Mouse (Mus musculus) layer of hippocampus, postnatal 25 days (tissue): ENCODE measurements around the gene Fnbp1. TPM values are rescaled to one million over a fixed set of nuclear protein-coding genes. Genes with fewer than 3 reads are reported as not detected.
A peak's percentile ranks its signal among the peaks of the same experiment; 100 is the strongest.

Experiments
- DNase-seq, 2 experiments: peaks; one replicate each; pipeline ENCODE4 v3.0.0; 2022; ENCODE audit warnings: mixed read lengths in 2 of 2, low spot score in 1 of 2; ENCODE audit errors: extremely low spot score in 1 of 2
- total RNA-seq, 2 experiments: library from RNA; stranded (reverse); gene quantifications; 2 replicates each; pipeline ENCODE4 v1.2.3; 2021

Fnbp1 gene
- total RNA-seq, 2 experiments from 2014 or later, result 95.1 to 118 TPM

DNA sequence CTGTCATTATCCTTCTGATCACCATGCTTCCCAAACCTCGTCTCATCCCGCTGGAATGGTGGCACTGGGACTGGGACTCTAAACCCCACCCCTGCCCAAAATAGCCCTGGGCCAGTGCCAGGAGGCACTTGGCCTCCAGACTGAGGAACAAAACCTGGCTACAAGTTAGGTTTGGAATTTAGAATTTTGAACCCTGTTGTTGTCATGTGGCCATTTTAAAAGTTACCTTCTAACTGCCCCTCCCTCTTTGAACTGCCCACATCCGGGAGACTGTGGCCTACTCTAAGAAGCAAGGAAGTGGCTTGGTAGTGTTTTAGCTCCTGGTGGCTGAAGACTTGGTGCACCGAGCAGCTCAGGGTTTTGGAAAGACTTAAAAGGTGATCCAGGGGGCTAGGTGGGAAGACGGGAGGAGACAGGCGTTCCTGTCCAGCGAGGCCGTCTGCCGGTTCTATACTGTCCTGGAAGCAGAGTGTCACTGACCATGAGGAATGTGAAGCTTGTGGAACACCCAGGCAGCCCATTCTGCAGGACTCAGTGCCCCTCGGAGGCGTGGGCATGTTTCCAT, 146.3 kb downstream of the Fnbp1 start:
- no peak for DNase-seq

DNA sequence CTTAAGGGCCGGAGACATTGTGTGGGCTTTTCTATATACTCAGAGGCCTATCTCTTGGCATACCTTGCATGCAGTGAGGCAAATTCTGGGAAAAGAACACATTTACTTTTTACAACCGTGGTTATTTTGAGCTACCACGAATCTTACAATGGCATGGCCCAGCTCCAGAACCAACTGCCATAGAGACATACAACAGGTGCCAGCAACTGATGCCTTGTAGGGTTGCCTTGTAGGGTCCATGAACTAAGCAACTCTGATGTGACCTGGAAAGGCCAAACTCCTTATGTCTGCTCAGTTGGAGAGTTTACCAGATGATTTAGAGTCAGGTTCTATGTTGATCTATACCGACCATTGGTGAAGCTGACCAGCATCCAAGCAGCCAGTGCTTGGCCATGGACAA, 147.0 kb downstream of the Fnbp1 start:
- no peak for DNase-seq

DNA sequence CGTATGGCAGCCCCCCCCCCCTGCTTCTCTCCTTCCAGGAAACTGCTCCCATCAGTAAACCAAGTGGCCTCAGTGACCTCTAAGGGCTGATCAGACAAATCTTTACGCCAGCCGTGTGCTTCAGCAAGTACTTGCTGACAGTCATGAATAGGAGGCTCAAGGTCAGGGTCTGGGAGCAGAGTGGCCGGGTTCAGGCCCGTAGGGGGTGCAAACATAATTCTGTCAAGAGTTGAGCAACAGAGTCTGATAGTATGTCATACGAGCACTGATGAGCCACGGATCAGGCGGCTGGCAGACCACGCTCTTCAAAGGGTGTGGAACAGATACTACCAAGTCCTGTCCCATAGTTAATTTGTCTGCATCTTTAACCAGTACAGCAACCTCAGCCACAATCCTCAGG, 151.6 kb downstream of the Fnbp1 start:
- DNase-seq, result no peak

DNA sequence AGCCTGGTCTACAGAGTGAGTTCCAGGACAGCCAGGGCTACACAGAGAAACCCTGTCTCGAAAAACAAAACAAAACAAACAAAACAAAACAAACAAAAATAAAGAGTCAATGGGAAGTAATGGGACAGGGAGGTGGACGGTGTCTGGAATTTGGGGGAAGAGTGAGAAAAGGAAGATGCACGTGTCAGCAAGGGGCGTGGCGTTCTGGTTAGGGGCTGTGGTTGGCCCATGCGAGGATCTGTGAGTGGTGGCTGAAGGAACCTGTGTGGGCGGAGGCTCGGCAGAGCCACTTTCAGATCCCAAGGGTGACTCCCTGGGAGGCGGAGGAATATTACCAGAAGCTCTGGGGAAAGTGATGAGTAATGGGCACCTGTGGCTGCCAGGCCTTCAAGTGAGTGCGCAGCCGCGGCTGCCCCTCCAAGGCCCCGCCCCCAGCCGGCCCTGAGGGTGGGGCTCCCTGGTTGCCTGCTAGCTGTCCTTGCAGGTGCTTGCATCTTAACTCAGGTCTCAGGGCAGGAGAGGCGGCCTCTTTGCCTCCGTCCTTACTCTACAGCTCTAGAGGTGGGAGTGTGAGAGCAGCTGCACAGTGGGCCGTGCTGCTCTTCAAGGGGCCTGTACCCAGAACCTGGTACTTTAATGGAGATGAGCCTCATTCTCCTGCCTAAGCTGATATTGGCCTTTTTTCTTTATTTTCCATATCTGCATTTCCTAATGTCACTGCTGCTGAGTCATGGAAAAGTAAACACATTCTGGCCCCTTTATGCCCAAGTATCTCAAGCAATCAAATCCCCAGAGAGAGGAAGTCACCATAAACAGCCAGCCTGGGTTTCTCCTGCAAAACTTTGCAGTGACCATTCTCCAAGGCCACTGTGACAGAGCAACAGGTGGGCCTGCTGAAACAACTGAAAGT, 156.4 kb downstream of the Fnbp1 start:
- no peak for DNase-seq

DNA sequence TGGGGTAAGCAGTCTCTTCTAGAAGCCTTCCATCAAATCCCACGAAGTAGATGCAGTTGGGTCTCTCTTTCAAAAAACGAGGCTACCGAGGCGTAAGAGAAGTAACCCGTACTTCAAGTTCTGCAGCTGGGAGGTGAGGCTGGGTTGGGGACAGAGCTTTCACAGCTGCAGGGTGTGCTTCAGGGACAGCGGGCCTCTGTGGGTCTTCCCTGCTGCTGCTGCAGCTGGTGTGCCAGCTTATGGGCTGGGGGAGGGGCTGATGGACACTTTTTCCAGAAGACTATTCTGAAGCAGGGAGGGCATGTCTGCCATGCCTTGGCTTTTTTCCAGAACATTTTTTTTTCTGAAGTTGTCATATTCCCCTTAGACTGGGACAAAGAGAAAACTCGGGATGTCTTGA, 158.8 kb downstream of the Fnbp1 start:
- DNase-seq, result no peak

DNA sequence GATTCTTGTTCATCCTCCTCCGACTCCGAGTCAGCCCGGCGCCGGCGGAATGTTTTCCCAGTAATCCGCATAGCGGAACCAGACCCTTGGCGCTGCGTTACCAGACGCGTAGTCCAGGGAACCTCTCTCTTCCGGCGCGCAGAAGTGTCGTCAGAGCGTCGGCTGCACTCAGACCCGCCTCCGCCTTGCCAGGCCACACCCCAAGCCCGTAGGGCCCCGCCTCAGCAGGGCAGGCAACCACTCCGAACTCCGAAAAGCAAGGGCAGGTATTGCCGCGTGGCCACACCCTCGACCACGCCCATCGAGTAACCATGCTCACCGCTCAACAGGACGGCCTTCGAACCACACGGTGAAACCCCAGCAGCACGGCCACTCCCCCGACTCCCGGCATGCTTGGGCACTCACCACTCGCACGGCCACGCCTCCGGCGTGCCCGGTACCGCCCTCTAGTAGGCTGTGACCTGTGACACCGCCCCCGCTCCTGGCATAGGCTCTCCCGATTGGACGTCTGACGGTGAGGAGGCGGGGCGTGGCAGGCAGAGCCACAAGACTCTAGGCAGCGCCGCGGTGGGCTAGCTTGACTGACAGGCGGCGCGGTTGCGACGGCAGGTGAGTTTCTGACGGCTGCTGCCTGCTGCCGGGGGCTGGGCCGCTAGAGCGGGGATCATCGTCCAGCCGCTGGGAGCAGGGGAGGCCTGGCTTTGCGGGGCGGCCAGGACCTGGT, 159.9 kb downstream of the Fnbp1 start, which contains the start of the genes BC005624 and Usp20:
BC005624 (minus strand) TSS at position 412 of the 724 bp plus-strand sequence.
Usp20 (plus strand) TSS at position 490 of the 724 bp plus-strand sequence.
- DNase-seq, result peak; percentile 95 to 97

Other genes starting within 250 kb of the Fnbp1 start
- 1 to 10 TPM; 2.7 to 4.2 TPM for gene Ptges, start 212.1 kb downstream of the Fnbp1 start, total RNA-seq
- gene Tor1b, start 189.0 kb downstream of the Fnbp1 start, total RNA-seq, result 10 to 100 TPM; 37.4 to 39.6 TPM
- 10 to 100 TPM; 47.5 to 48.8 TPM for gene Tor1a, start 174.1 kb downstream of the Fnbp1 start, total RNA-seq
- 10 to 100 TPM; 60.0 to 61.7 TPM for gene BC005624, start 159.8 kb downstream of the Fnbp1 start, total RNA-seq
- gene Usp20, start 159.7 kb downstream of the Fnbp1 start, total RNA-seq, result 10 to 100 TPM; 82.8 to 89.9 TPM
- 10 to 100 TPM; 45.2 to 49.6 TPM for gene Gpr107, start 10.3 kb upstream of the Fnbp1 start, total RNA-seq
- gene Ncs1, start 103.8 kb upstream of the Fnbp1 start, total RNA-seq, result 100 to 1,000 TPM; 259 to 284 TPM
- under 1 TPM; 0.25 to 0.49 TPM for gene Hmcn2, start 172.4 kb upstream of the Fnbp1 start, total RNA-seq